In the genomic region with DNA sequence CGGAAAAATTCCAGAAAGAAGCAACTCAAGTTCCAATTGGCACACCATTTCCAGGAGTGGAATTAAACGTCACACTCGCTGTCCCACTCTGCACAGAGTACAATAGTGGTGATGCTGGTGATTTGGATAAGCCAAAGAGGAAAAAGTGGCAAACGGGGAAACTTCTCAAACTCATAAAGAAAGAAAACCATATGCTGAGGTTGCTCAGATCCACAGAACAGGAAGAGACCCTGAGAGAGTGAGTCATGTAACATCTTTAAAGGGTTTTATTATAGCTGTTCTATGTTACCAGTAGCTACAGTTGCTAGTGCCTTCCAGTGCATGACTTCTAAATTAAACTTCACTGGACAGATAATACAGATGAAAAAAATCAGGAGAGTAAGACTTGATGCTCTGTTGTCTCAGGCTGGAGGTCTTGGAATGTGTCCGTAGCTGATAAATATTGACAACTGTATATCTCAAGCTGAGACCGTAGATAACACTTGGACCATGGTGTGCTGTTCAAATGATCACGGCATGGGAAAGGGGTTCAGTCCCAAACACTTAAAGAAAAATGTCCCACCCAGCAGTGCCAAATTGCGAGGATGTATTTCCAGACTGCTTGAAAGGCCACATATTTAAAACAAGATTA, we compare ENCODE assay signal across 17 mouse cellular contexts.
DNase-seq lines count a peak whose midpoint lies in the region; ATAC-seq and TF ChIP-seq lines count a peak whose summit lies in the region.
"Had no signal": no experiment of that assay in that cellular context is flagged by ENCODE, and none has a peak within 500 bp of the region (broad histone marks: within the 10 kb centered on the region; RNA-seq: fewer than 3 reads in every experiment).

No protein-coding gene starts in this region.

- no peaks in the 10 kb centered on the region for H3K9me3 ChIP-seq in CH12.LX (replicated peaks; ENCODE audit: low read length)
- H3K9me3 ChIP-seq in liver, postnatal 0 days (ENCODE audit: low read length) = no peaks in the 10 kb centered on the region
- no peaks in the 10 kb centered on the region for H3K9me3 ChIP-seq in limb, embryonic 10.5 days (replicated peaks)
- H3K9me3 ChIP-seq: forebrain, embryonic 13.5 days; hindbrain, embryonic 12.5 days; limb, embryonic 13.5 days; megakaryocyte, embryonic 14.5 days had no signal

- peaks cover 65% of the 10 kb centered on the region for H3K79me2 ChIP-seq in CH12.LX (replicated peaks; ENCODE audit: control insufficient read depth, extremely low read depth, insufficient read depth, poor library complexity, severe bottlenecking)

- H3K4me1 ChIP-seq in CH12.LX (ENCODE audit: control insufficient read depth in 1 of 2, insufficient read depth in 2 of 2) = peaks cover 29 to 93% of the 10 kb centered on the region in 2 experiments
- peaks cover 12% of the 10 kb centered on the region for H3K4me1 ChIP-seq in liver, postnatal 0 days (ENCODE audit: insufficient read depth)
- H3K4me1 ChIP-seq in limb, embryonic 10.5 days = peaks cover 8% of the 10 kb centered on the region
- H3K4me1 ChIP-seq: forebrain, embryonic 13.5 days; hindbrain, embryonic 12.5 days had no signal

- TF ChIP-seq RAD21 in CH12.LX (IDR thresholded peaks at IDR 0.05; ENCODE audit: low read depth, low read length) = no peak; the same call in 1 of the 2 replicates

- peak overlapping the region; percentile 51 for H3K9ac ChIP-seq in CH12.LX (ENCODE audit: insufficient read depth, low read depth)
- no peak overlapping the region for H3K9ac ChIP-seq in liver, postnatal 0 days (replicated peaks)
- H3K9ac ChIP-seq: forebrain, embryonic 13.5 days; hindbrain, embryonic 12.5 days; limb, embryonic 13.5 days had no signal

- no peak overlapping the region for H3K4me3 ChIP-seq in CH12.LX (replicated peaks in 1 of 3; ENCODE audit: low read depth in 2 of 3, low read length in 2 of 3, poor library complexity in 1 of 3)
- H3K4me3 ChIP-seq in liver, postnatal 0 days (ENCODE audit: low read depth, low read length) = no peak overlapping the region
- H3K4me3 ChIP-seq in limb, embryonic 10.5 days = no peak overlapping the region
- H3K4me3 ChIP-seq: forebrain, embryonic 13.5 days; hindbrain, embryonic 12.5 days; limb, embryonic 13.5 days; megakaryocyte, embryonic 14.5 days had no signal

- dilution Hi-C loops in CH12.LX (cut with MboI; ENCODE audit: extremely low pct_ligation_motif_present, extremely low pct_unique_long_range_greater_than_20kb, low sequenced_read_pairs) = no loop called here

- TF ChIP-seq POLR2A in CH12.LX (IDR thresholded peaks at IDR 0.05; ENCODE audit: low read depth, low read length) = no peak

- no peak for TF ChIP-seq CTCF in CH12.LX (conservative IDR thresholded peaks at IDR 0.05 in 1 of 2, IDR thresholded peaks at IDR 0.05 in 1 of 2; ENCODE audit: low read depth in 2 of 2, low read length in 2 of 2)
- TF ChIP-seq CTCF in liver, postnatal 0 days (IDR thresholded peaks at IDR 0.05; ENCODE audit: low read depth) = no peak

- peak overlapping the region; percentile 68 for H3K4me2 ChIP-seq in CH12.LX (ENCODE audit: insufficient read depth, low read depth, poor library complexity, severe bottlenecking)
- H3K4me2 ChIP-seq in liver, postnatal 0 days (ENCODE audit: low read depth, low read length) = no peak overlapping the region
- H3K4me2 ChIP-seq: forebrain, embryonic 13.5 days; hindbrain, embryonic 12.5 days; limb, embryonic 13.5 days had no signal

- DNase-seq in 416B (ENCODE audit: low read depth) (peak; percentile 26), CH12.LX (ENCODE audit: extremely low read depth) (no peak), liver (peak; percentile 23)
- DNase-seq in liver, postnatal 0 days = no peak
- no peak for DNase-seq in adrenal gland, adult (ENCODE audit: inconsistent age in 2 of 2, low spot score in 1 of 2)
- no peak for DNase-seq in limb, embryonic 10.5 days (ENCODE audit: low spot score)
- no peak for DNase-seq in B cell, adult 2 months
- DNase-seq: cerebellum, adult 8-10 months; gastrocnemius, postnatal 36 days; right cerebral cortex, postnatal 25 days; thymus, adult 2 months had no signal

- in situ Hi-C loops in CH12.LX (cut with MboI; ENCODE audit: low pct_ligation_motif_present, low pct_unique_long_range_greater_than_20kb, low sequenced_read_pairs) = loop anchor here (10.0 kb wide), 1 partner anchor 98 kb away; the partner anchor contains the start of gene Atxn1

- no peaks in the 10 kb centered on the region for H3K27me3 ChIP-seq in CH12.LX (replicated peaks)
- H3K27me3 ChIP-seq in liver, postnatal 0 days (ENCODE audit: insufficient read depth, low read length) = no peaks in the 10 kb centered on the region
- no peaks in the 10 kb centered on the region for H3K27me3 ChIP-seq in limb, embryonic 10.5 days (ENCODE audit: low read depth, poor library complexity, severe bottlenecking)
- H3K27me3 ChIP-seq: forebrain, embryonic 13.5 days; hindbrain, embryonic 12.5 days; limb, embryonic 13.5 days; megakaryocyte, embryonic 14.5 days had no signal

- 59% methylated on average over 8 of the region's 8 CpGs for WGBS in liver, postnatal 0 days (ENCODE audit: insufficient replicate concordance)
- 91% methylated on average over 8 of the region's 8 CpGs for WGBS in limb, embryonic 10.5 days

- ATAC-seq in liver, postnatal 0 days = peak; percentile 83
- ATAC-seq: CD4-positive, CD25-positive, alpha-beta regulatory T cell, adult 4 months; forebrain, embryonic 13.5 days; midbrain, embryonic 16.5 days had no signal

- peak overlapping the region; percentile 80 for H3K27ac ChIP-seq in CH12.LX (ENCODE audit: insufficient read depth, low read depth)
- no peak overlapping the region for H3K27ac ChIP-seq in liver, postnatal 0 days (ENCODE audit: low read depth)
- H3K27ac ChIP-seq in limb, embryonic 10.5 days = no peak overlapping the region
- H3K27ac ChIP-seq: forebrain, embryonic 13.5 days; hindbrain, embryonic 12.5 days; limb, embryonic 13.5 days had no signal

- peaks cover 0 to 49% of the 10 kb centered on the region in 2 experiments for H3K36me3 ChIP-seq in CH12.LX (replicated peaks in 1 of 2; ENCODE audit: control insufficient read depth in 1 of 2, insufficient read depth in 1 of 2, low read length in 1 of 2)
- no peaks in the 10 kb centered on the region for H3K36me3 ChIP-seq in liver, postnatal 0 days (replicated peaks; ENCODE audit: insufficient read depth, low read length)
- H3K36me3 ChIP-seq in limb, embryonic 10.5 days = no peaks in the 10 kb centered on the region
- H3K36me3 ChIP-seq: hindbrain, embryonic 12.5 days; limb, embryonic 13.5 days had no signal

- TF ChIP-seq EP300 in CH12.LX (IDR thresholded peaks at IDR 0.05; ENCODE audit: low read length) = peak; percentile 76
- TF ChIP-seq EP300 in liver, postnatal 0 days (IDR thresholded peaks at IDR 0.05; ENCODE audit: low read depth) = peak; percentile 94

TF ChIP-seq in CH12.LX, 34 proteins besides CTCF, POLR2A, EP300 and RAD21:
- TF ChIP-seq ETS1 (conservative IDR thresholded peaks at IDR 0.05; ENCODE audit: low read depth, low read length) = peak; percentile 58; the same call in 1 of the 2 replicates
- no peak for TF ChIP-seq MAX (IDR thresholded peaks at IDR 0.05; ENCODE audit: low read length)
- peak; percentile 51; the same call in 1 of the 2 replicates for TF ChIP-seq JUN (IDR thresholded peaks at IDR 0.05; ENCODE audit: insufficient read depth, low read depth, low read length)
- 0 out of 2 replicates have a peak, but pooled peaks have one; percentile 2 for TF ChIP-seq CHD1 (IDR thresholded peaks at IDR 0.05; ENCODE audit: low read depth, low read length)
- TF ChIP-seq JUND (conservative IDR thresholded peaks at IDR 0.05; ENCODE audit: low read depth, low read length) = peak; percentile 78
- no peak for TF ChIP-seq MAFK (IDR thresholded peaks at IDR 0.05; ENCODE audit: insufficient replicate concordance, low read length)
- no peak for TF ChIP-seq ZMIZ1 (IDR thresholded peaks at IDR 0.05; ENCODE audit: low read depth, low read length)
- peak; percentile 72; the same call in 1 of the 2 replicates for TF ChIP-seq IRF4 (IDR thresholded peaks at IDR 0.05; ENCODE audit: low read depth, low read length)
- no peak; the same call in 1 of the 2 replicates for TF ChIP-seq HCFC1 (IDR thresholded peaks at IDR 0.05; ENCODE audit: low read depth, low read length)
- TF ChIP-seq ELF1 (IDR thresholded peaks at IDR 0.05; ENCODE audit: low read depth, low read length) = no peak
- TF ChIP-seq E2F4 (IDR thresholded peaks at IDR 0.05; ENCODE audit: insufficient replicate concordance, low read depth, low read length) = no peak
- TF ChIP-seq GABPA (IDR thresholded peaks at IDR 0.05; ENCODE audit: insufficient replicate concordance, low read depth, low read length) = no peak
- TF ChIP-seq KAT2A (IDR thresholded peaks at IDR 0.05; ENCODE audit: insufficient replicate concordance, low read length) = no peak
- no peak for TF ChIP-seq TCF12 (IDR thresholded peaks at IDR 0.05; ENCODE audit: low read depth, low read length)
- peak; percentile 36; the same call in 1 of the 2 replicates for TF ChIP-seq BHLHE40 (IDR thresholded peaks at IDR 0.05; ENCODE audit: low read depth, low read length)

Comparison
In these comparisons a context has a peak if more than half of its experiments do, and no peak if none do; other contexts are left out.
1. DNase-seq: peak in 416B (single experiment) and liver (single experiment); none in CH12.LX (single experiment), liver, postnatal 0 days (single experiment), adrenal gland, adult (0 of 2), limb, embryonic 10.5 days (single experiment) and B cell, adult 2 months (0 of 2).